Mouse (Mus musculus): ENCODE data around the gene Trim12a. TPM values are rescaled to one million over a fixed set of nuclear protein-coding genes. Genes with fewer than 3 reads are reported as not detected.
"Not testable (repeated sequence)": the region's sequence is repeated elsewhere in the genome, so short reads cannot be mapped to it uniquely, and the experiment has no call there.

Trim12a gene
- 7.7 and 13.6 TPM in 2 replicates for total RNA-seq (2014; rRNA removed; ENCODE audit: low replicate concordance)
- 6.6 and 7.1 TPM in 2 replicates for polyA plus RNA-seq (2015; fragmentation: Nextera tagmentation; extraction: Ambion mirVana)

DNA sequence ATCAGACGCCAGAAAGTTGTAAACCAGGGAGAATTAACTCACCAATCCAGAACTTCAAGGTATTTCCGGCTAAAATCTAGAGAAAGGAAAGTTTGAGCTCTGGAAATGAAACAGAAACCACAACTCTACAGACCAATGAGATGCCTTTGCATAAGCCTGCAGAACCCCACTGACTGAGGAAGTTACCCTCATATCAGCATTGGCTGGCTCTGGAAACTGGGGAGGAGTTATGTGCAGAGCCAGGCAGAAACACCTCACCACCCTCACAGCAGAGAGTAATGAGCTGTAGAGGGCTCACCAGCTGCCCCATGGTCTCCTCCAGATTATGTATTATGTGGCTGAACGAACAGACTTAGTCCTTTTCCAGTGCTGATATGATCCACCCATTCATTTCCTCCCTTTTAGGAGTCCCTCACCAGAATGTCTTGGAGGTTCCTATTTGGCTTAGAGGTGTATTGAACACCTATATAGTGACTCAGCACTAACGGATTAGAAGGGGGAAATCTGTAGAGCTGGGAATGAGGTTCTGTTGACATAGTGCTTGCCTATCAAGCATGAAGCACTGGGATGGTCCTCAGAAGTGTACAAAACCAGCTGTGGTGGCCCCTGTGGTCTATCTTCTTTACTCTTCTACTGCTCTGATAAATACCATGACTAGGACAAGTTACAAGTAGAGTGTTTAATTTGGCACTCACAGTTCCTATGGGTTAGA is at the start of gene Trim12a:
Gene Trim12a (minus strand): TSS at position 98 of the 712 bp plus-strand sequence.
- not testable (repeated sequence) for H3K4me1 ChIP-seq (ENCODE audit: control insufficient read depth, insufficient read depth); H3K9me3 ChIP-seq (replicated peaks; ENCODE audit: control insufficient read depth, low read length); DNase-seq (ENCODE audit: low spot score); H3K36me3 ChIP-seq (replicated peaks; ENCODE audit: control insufficient read depth, insufficient read depth, low read length); H3K27me3 ChIP-seq (ENCODE audit: control insufficient read depth, insufficient read depth, low read length)
- Histone ChIP-seq H3K4me3 (ENCODE audit: low read depth, low read length) (peak within 1 kb of the TSS; percentile 67), H3K27ac (ENCODE audit: low read depth) (peak within 1 kb of the TSS; percentile 87), H3K9ac (replicated peaks; ENCODE audit: low read depth, low read length) (peak within 1 kb of the TSS; percentile 54), H3K4me2 (ENCODE audit: low read depth, low read length) (peak within 1 kb of the TSS; percentile 60)
- 11% methylated on average over 4 of the region's 4 CpGs for WGBS
- ATAC-seq (ENCODE audit: insufficient read depth, low read depth) = peak; percentile 98

DNA sequence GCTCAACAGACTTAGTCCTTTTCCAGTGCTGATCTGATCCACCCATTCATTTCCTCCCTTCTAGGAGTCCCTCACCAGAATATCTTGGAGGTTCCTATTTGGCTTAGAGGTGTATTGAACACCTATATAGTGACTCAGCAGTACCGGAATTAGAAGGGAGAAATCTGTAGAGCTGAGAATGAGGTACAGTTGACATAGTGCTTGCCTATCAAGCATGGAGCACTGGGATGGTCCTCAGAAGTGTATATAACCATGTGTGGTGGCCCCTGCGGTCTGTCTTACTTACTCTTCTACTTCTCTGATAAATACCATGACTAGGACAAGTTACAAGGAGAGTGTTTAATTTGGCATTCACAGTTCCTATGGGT is 38.3 kb upstream of the Trim12a start:
- Histone ChIP-seq H3K4me2 (ENCODE audit: low read depth, low read length) (peak overlapping the region; percentile 72; the same call in 1 of the 2 replicates), H3K27ac (ENCODE audit: low read depth) (peak overlapping the region; percentile 87), H3K36me3 (replicated peaks; ENCODE audit: control insufficient read depth, insufficient read depth, low read length) (no peaks in the 10 kb centered on the region), H3K4me1 (ENCODE audit: control insufficient read depth, insufficient read depth) (no peaks in the 10 kb centered on the region), H3K9ac (replicated peaks; ENCODE audit: low read depth, low read length) (no peak overlapping the region), H3K27me3 (ENCODE audit: control insufficient read depth, insufficient read depth, low read length) (no peaks in the 10 kb centered on the region), H3K9me3 (replicated peaks; ENCODE audit: control insufficient read depth, low read length) (no peaks in the 10 kb centered on the region), H3K4me3 (ENCODE audit: low read depth, low read length) (peak overlapping the region; percentile 63; the same call in 1 of the 2 replicates)
- WGBS = 47% methylated on average over 2 of the region's 2 CpGs
- TF ChIP-seq EP300 (IDR thresholded peaks at IDR 0.05; ENCODE audit: low read depth) (no peak), CTCF (IDR thresholded peaks at IDR 0.05; ENCODE audit: low read depth) (no peak)
- ATAC-seq (ENCODE audit: insufficient read depth, low read depth) (no peak; the same call in 1 of the 2 replicates), DNase-seq (ENCODE audit: low spot score) (no peak)

DNA sequence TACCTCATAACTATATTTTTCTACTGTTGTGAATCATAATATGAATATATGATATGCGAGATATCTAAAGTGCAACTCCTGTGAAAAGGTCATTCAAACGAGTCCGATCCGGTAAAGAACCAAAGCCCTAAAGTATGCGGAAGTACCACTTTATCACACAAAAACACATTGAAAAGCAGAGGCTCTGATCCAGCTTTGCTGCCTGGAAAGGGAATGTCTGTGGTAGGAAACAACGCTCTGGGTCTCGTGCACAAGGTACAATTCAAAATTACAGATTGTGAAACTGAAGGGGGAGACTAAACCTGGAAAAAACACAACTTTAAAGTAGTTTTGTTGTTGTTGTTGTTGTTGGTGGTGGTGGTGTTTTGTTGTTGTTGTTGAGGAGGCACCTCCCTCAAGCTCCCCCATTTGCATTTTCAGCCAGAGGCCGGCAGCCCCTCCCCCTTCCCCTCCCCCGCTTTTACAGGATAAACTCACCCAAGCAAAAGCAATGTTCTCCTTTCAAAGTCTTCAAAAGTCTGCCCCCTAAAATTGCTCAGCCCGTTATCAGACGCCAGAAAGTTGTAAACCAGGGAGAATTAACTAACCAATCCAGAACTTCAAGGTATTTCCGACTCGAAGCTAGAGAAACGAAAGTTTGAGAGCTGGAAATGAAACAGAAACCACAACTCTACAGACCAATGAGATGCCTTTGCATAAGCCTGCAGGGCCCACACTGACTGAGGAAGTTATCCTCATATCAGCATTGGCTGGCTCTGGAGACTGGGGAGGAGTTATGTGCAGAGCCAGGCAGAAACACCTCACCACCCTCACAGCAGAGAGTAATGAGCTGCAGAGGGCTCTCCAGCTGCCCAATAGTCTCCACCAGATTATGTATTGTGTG is 37.7 kb upstream of the Trim12a start, which contains the start of gene Trim12c:
Gene Trim12c (minus strand): TSS at position 646 of the 883 bp plus-strand sequence.
- peak; percentile 95 for DNase-seq (ENCODE audit: low spot score)
- TF ChIP-seq CTCF (IDR thresholded peaks at IDR 0.05; ENCODE audit: low read depth) (no peak), EP300 (IDR thresholded peaks at IDR 0.05; ENCODE audit: low read depth) (no peak)
- peak within 1 kb of the TSS; percentile 63 for H3K4me3 ChIP-seq (ENCODE audit: low read depth, low read length)
- no peaks in the 10 kb centered on the region for H3K4me1 ChIP-seq (ENCODE audit: control insufficient read depth, insufficient read depth)
- H3K9me3 ChIP-seq (replicated peaks; ENCODE audit: control insufficient read depth, low read length) = no peaks in the 10 kb centered on the region
- H3K4me2 ChIP-seq (ENCODE audit: low read depth, low read length) = peak within 1 kb of the TSS; percentile 72
- H3K27me3 ChIP-seq (ENCODE audit: control insufficient read depth, insufficient read depth, low read length) = no peaks in the 10 kb centered on the region
- H3K9ac ChIP-seq (replicated peaks; ENCODE audit: low read depth, low read length) = peak within 1 kb of the TSS; percentile 43
- no peaks in the 10 kb centered on the region for H3K36me3 ChIP-seq (replicated peaks; ENCODE audit: control insufficient read depth, insufficient read depth, low read length)
- peak within 1 kb of the TSS; percentile 87 for H3K27ac ChIP-seq (ENCODE audit: low read depth)
- ATAC-seq (ENCODE audit: insufficient read depth, low read depth) = peak; percentile 100
- WGBS = 2% methylated on average over 14 of the region's 14 CpGs

DNA sequence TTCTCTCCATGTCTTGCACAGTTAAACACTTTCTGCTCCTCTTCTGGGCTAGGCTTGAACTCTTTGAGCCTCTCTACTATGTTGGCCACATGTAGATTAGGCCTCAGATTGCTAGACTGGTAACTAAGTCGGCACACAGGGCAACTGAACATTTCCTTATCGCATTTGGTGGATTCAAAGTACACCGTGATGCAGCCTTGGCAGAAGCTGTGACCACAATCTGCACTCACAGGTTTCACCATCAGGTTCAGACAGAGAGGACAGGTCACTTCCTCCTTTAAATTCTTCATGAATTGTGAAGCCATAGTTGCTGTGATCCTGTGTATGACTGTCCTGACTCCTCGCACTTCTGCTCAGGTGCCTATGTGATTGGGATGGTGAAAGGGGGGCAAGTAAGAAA is 32.8 kb upstream of the Trim12a start:
- ATAC-seq (ENCODE audit: insufficient read depth, low read depth); H3K36me3 ChIP-seq (replicated peaks; ENCODE audit: control insufficient read depth, insufficient read depth, low read length); H3K9ac ChIP-seq (replicated peaks; ENCODE audit: low read depth, low read length); H3K4me1 ChIP-seq (ENCODE audit: control insufficient read depth, insufficient read depth); H3K9me3 ChIP-seq (replicated peaks; ENCODE audit: control insufficient read depth, low read length); H3K4me3 ChIP-seq (ENCODE audit: low read depth, low read length); H3K27ac ChIP-seq (ENCODE audit: low read depth); H3K27me3 ChIP-seq (ENCODE audit: control insufficient read depth, insufficient read depth, low read length); H3K4me2 ChIP-seq (ENCODE audit: low read depth, low read length); DNase-seq (ENCODE audit: low spot score): not testable (repeated sequence)
- WGBS = 85% methylated on average over 4 of the region's 4 CpGs

DNA sequence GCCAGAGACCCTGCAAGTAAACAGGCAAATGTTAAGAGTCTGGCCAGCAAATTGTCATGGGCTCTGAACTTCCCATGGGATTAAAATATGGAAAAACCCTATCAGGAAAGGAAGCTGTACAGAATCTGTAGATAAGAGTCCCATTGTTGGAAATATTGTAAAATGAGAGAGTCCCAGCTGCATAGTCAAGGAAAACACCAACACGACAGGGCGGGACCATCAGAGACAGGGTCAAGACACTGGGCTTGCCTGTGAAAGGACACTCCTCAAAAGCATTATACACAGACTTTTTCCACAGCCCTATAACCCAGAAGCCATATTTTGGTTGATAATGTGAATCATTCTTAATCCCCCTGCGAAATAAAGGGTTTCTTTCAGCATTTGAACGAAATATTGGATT is 25.5 kb upstream of the Trim12a start:
- H3K9ac ChIP-seq (replicated peaks; ENCODE audit: low read depth, low read length); H3K4me3 ChIP-seq (ENCODE audit: low read depth, low read length); H3K4me2 ChIP-seq (ENCODE audit: low read depth, low read length); H3K9me3 ChIP-seq (replicated peaks; ENCODE audit: control insufficient read depth, low read length); H3K27me3 ChIP-seq (ENCODE audit: control insufficient read depth, insufficient read depth, low read length); H3K4me1 ChIP-seq (ENCODE audit: control insufficient read depth, insufficient read depth); H3K27ac ChIP-seq (ENCODE audit: low read depth); H3K36me3 ChIP-seq (replicated peaks; ENCODE audit: control insufficient read depth, insufficient read depth, low read length); DNase-seq (ENCODE audit: low spot score): not testable (repeated sequence)
- WGBS = 75% methylated on average over 3 of the region's 4 CpGs
- ATAC-seq (ENCODE audit: insufficient read depth, low read depth) = 0 out of 2 replicates have a peak, but pooled peaks have one; percentile 62

DNA sequence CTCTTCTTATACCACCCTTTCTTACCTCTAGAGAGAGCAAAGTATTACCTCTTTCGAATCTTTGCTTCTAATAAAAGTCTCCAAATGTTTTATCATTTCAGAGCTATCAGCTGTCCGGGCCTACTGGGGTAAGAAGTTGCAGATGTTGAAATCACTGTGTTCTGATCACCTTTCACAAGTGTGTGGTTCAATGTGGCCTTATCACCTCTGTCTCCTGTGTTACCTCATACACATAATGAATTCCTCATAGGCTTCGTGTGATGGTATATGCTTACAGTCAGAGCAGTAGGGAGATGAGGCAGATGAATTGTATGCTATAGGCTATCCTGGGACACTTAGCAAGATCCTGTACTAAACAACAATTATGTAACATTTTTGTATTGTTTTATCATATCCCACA is 20.3 kb upstream of the Trim12a start:
- H3K9me3 ChIP-seq (replicated peaks; ENCODE audit: control insufficient read depth, low read length); H3K4me3 ChIP-seq (ENCODE audit: low read depth, low read length); H3K36me3 ChIP-seq (replicated peaks; ENCODE audit: control insufficient read depth, insufficient read depth, low read length); H3K9ac ChIP-seq (replicated peaks; ENCODE audit: low read depth, low read length); H3K4me2 ChIP-seq (ENCODE audit: low read depth, low read length); H3K4me1 ChIP-seq (ENCODE audit: control insufficient read depth, insufficient read depth); H3K27ac ChIP-seq (ENCODE audit: low read depth); ATAC-seq (ENCODE audit: insufficient read depth, low read depth); DNase-seq (ENCODE audit: low spot score); H3K27me3 ChIP-seq (ENCODE audit: control insufficient read depth, insufficient read depth, low read length): not testable (repeated sequence)
- 65% methylated on average over 3 of the region's 3 CpGs for WGBS

DNA sequence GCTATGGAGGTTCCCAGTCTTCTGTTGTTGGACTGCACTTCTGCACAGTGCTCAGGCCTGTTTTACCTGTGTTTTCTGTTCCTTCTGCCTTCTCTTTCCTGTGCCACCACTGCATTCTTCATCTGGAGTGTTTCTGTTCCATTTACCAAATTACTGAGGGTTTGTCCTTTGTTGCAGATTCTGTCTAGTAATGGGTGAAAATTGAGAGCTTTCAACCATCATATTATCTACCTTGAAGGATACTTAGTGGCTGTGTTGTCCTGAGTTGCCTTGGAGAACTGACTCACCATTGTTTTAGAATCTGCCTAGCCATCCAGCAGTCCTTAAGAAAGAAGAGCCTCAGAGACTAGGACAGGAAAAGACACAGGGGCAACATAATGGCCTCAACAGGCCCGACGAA is 13.9 kb upstream of the Trim12a start, which contains the start of gene Trim34b:
Gene Trim34b (plus strand): TSS at position 301 of the 400 bp plus-strand sequence.
- H3K4me1 ChIP-seq (ENCODE audit: control insufficient read depth, insufficient read depth); DNase-seq (ENCODE audit: low spot score); H3K36me3 ChIP-seq (replicated peaks; ENCODE audit: control insufficient read depth, insufficient read depth, low read length); H3K27me3 ChIP-seq (ENCODE audit: control insufficient read depth, insufficient read depth, low read length); H3K9me3 ChIP-seq (replicated peaks; ENCODE audit: control insufficient read depth, low read length); ATAC-seq (ENCODE audit: insufficient read depth, low read depth); H3K27ac ChIP-seq (ENCODE audit: low read depth); H3K4me2 ChIP-seq (ENCODE audit: low read depth, low read length); H3K4me3 ChIP-seq (ENCODE audit: low read depth, low read length); H3K9ac ChIP-seq (replicated peaks; ENCODE audit: low read depth, low read length): not testable (repeated sequence)
- WGBS = 95% methylated on average over 2 of the region's 2 CpGs
